Mouse (Mus musculus): ENCODE data around the gene Med27. TPM values are rescaled to one million over a fixed set of nuclear protein-coding genes. Genes with fewer than 3 reads are reported as not detected.

The Med27 gene
- polyA plus RNA-seq, 1 experiment from 2014 or later: 42.8 TPM

- Histone ChIP-seq H3K9me3 (ENCODE audit: control insufficient read depth, low read length) (no peaks in the 10 kb centered on the region), H3K9ac (ENCODE audit: low read depth, low read length) (no peak overlapping the region), H3K36me3 (ENCODE audit: control insufficient read depth, insufficient read depth, low read length) (no peaks in the 10 kb centered on the region), H3K4me2 (no peak overlapping the region), H3K27me3 (replicated peaks; ENCODE audit: control insufficient read depth, insufficient read depth, low read length) (no peaks in the 10 kb centered on the region), H3K4me1 (replicated peaks; ENCODE audit: control insufficient read depth, insufficient read depth, low read length) (no peaks in the 10 kb centered on the region), H3K27ac (ENCODE audit: low read depth, low read length) (no peak overlapping the region), H3K4me3 (ENCODE audit: low read depth, low read length) (no peak overlapping the region)
- no peak for ATAC-seq (replicated peaks; ENCODE audit: low FRiP score)
- WGBS: 89% methylated on average over 3 of the region's 3 CpGs
- DNase-seq (ENCODE audit: low spot score): no peak
Measured at GRCm38 (mm10) chr2:29532173-29532572, 185.6 kb downstream of the Med27 start.

GRCm38 (mm10) chr2:29532921-29533320 is 186.3 kb downstream of the Med27 start:
- no peak overlapping the region for H3K27ac ChIP-seq (ENCODE audit: low read depth, low read length)
- no peak overlapping the region for H3K4me3 ChIP-seq (ENCODE audit: low read depth, low read length)
- no peaks in the 10 kb centered on the region for H3K36me3 ChIP-seq (ENCODE audit: control insufficient read depth, insufficient read depth, low read length)
- no peak overlapping the region for H3K4me2 ChIP-seq
- H3K9ac ChIP-seq (ENCODE audit: low read depth, low read length): no peak overlapping the region
- no peak for DNase-seq (ENCODE audit: low spot score)
- ATAC-seq (replicated peaks; ENCODE audit: low FRiP score): no peak
- no peaks in the 10 kb centered on the region for H3K9me3 ChIP-seq (ENCODE audit: control insufficient read depth, low read length)
- no peaks in the 10 kb centered on the region for H3K4me1 ChIP-seq (replicated peaks; ENCODE audit: control insufficient read depth, insufficient read depth, low read length)
- WGBS: 80% methylated on average over 5 of the region's 5 CpGs
- H3K27me3 ChIP-seq (replicated peaks; ENCODE audit: control insufficient read depth, insufficient read depth, low read length): no peaks in the 10 kb centered on the region

- no peak overlapping the region for H3K4me2 ChIP-seq
- DNase-seq (ENCODE audit: low spot score): no peak
- H3K4me1 ChIP-seq (replicated peaks; ENCODE audit: control insufficient read depth, insufficient read depth, low read length): no peaks in the 10 kb centered on the region
- no peak for ATAC-seq (replicated peaks; ENCODE audit: low FRiP score)
- no peak overlapping the region for H3K9ac ChIP-seq (ENCODE audit: low read depth, low read length)
- no peak overlapping the region for H3K4me3 ChIP-seq (ENCODE audit: low read depth, low read length)
- no peaks in the 10 kb centered on the region for H3K9me3 ChIP-seq (ENCODE audit: control insufficient read depth, low read length)
- no peak overlapping the region for H3K27ac ChIP-seq (ENCODE audit: low read depth, low read length)
- no peaks in the 10 kb centered on the region for H3K27me3 ChIP-seq (replicated peaks; ENCODE audit: control insufficient read depth, insufficient read depth, low read length)
- 85% methylated on average over 5 of the region's 5 CpGs for WGBS
- no peaks in the 10 kb centered on the region for H3K36me3 ChIP-seq (ENCODE audit: control insufficient read depth, insufficient read depth, low read length)
Measured at GRCm38 (mm10) chr2:29535566-29536244, 189.1 kb downstream of the Med27 start.

GRCm38 (mm10) chr2:29536481-29536880 is 189.9 kb downstream of the Med27 start:
- no peaks in the 10 kb centered on the region for H3K36me3 ChIP-seq (ENCODE audit: control insufficient read depth, insufficient read depth, low read length)
- no peak for ATAC-seq (replicated peaks; ENCODE audit: low FRiP score)
- no peak overlapping the region for H3K4me3 ChIP-seq (ENCODE audit: low read depth, low read length)
- H3K27me3 ChIP-seq (replicated peaks; ENCODE audit: control insufficient read depth, insufficient read depth, low read length): no peaks in the 10 kb centered on the region
- no peak overlapping the region for H3K4me2 ChIP-seq
- no peak overlapping the region for H3K9ac ChIP-seq (ENCODE audit: low read depth, low read length)
- no peaks in the 10 kb centered on the region for H3K9me3 ChIP-seq (ENCODE audit: control insufficient read depth, low read length)
- H3K4me1 ChIP-seq (replicated peaks; ENCODE audit: control insufficient read depth, insufficient read depth, low read length): no peaks in the 10 kb centered on the region
- WGBS: 87% methylated on average over 9 of the region's 9 CpGs
- H3K27ac ChIP-seq (ENCODE audit: low read depth, low read length): no peak overlapping the region
- DNase-seq (ENCODE audit: low spot score): no peak

- WGBS: 79% methylated on average over 8 of the region's 8 CpGs
- Histone ChIP-seq H3K4me1 (replicated peaks; ENCODE audit: control insufficient read depth, insufficient read depth, low read length) (no peaks in the 10 kb centered on the region), H3K9me3 (ENCODE audit: control insufficient read depth, low read length) (no peaks in the 10 kb centered on the region), H3K36me3 (ENCODE audit: control insufficient read depth, insufficient read depth, low read length) (no peaks in the 10 kb centered on the region), H3K4me3 (ENCODE audit: low read depth, low read length) (no peak overlapping the region), H3K9ac (ENCODE audit: low read depth, low read length) (no peak overlapping the region), H3K4me2 (no peak overlapping the region), H3K27me3 (replicated peaks; ENCODE audit: control insufficient read depth, insufficient read depth, low read length) (no peaks in the 10 kb centered on the region), H3K27ac (ENCODE audit: low read depth, low read length) (no peak overlapping the region)
- ATAC-seq (replicated peaks; ENCODE audit: low FRiP score) (no peak), DNase-seq (ENCODE audit: low spot score) (no peak)
Measured at GRCm38 (mm10) chr2:29537334-29537733, 190.7 kb downstream of the Med27 start.

GRCm38 (mm10) chr2:29542039-29542438 is 195.4 kb downstream of the Med27 start:
- no peak for ATAC-seq (replicated peaks; ENCODE audit: low FRiP score)
- H3K4me1 ChIP-seq (replicated peaks; ENCODE audit: control insufficient read depth, insufficient read depth, low read length): no peaks in the 10 kb centered on the region
- no peak overlapping the region for H3K9ac ChIP-seq (ENCODE audit: low read depth, low read length)
- WGBS: 68% methylated on average over 13 of the region's 13 CpGs
- no peak overlapping the region for H3K4me3 ChIP-seq (ENCODE audit: low read depth, low read length)
- H3K36me3 ChIP-seq (ENCODE audit: control insufficient read depth, insufficient read depth, low read length): no peaks in the 10 kb centered on the region
- no peak overlapping the region for H3K4me2 ChIP-seq
- no peak for DNase-seq (ENCODE audit: low spot score)
- H3K9me3 ChIP-seq (ENCODE audit: control insufficient read depth, low read length): no peaks in the 10 kb centered on the region
- H3K27ac ChIP-seq (ENCODE audit: low read depth, low read length): no peak overlapping the region
- H3K27me3 ChIP-seq (replicated peaks; ENCODE audit: control insufficient read depth, insufficient read depth, low read length): no peaks in the 10 kb centered on the region

- no peak for DNase-seq (ENCODE audit: low spot score)
- H3K27ac ChIP-seq (ENCODE audit: low read depth, low read length): no peak overlapping the region
- H3K4me2 ChIP-seq: no peak overlapping the region
- no peak for ATAC-seq (replicated peaks; ENCODE audit: low FRiP score)
- H3K9me3 ChIP-seq (ENCODE audit: control insufficient read depth, low read length): no peaks in the 10 kb centered on the region
- 22% methylated on average over 12 of the region's 12 CpGs for WGBS
- H3K4me1 ChIP-seq (replicated peaks; ENCODE audit: control insufficient read depth, insufficient read depth, low read length): no peaks in the 10 kb centered on the region
- no peaks in the 10 kb centered on the region for H3K27me3 ChIP-seq (replicated peaks; ENCODE audit: control insufficient read depth, insufficient read depth, low read length)
- H3K4me3 ChIP-seq (ENCODE audit: low read depth, low read length): no peak overlapping the region
- no peaks in the 10 kb centered on the region for H3K36me3 ChIP-seq (ENCODE audit: control insufficient read depth, insufficient read depth, low read length)
- H3K9ac ChIP-seq (ENCODE audit: low read depth, low read length): no peak overlapping the region
Measured at GRCm38 (mm10) chr2:29546571-29546970, 200.0 kb downstream of the Med27 start.

GRCm38 (mm10) chr2:29551816-29552585 is 205.4 kb downstream of the Med27 start:
- H3K9ac ChIP-seq (ENCODE audit: low read depth, low read length): no peak overlapping the region
- no peaks in the 10 kb centered on the region for H3K4me1 ChIP-seq (replicated peaks; ENCODE audit: control insufficient read depth, insufficient read depth, low read length)
- H3K4me2 ChIP-seq: no peak overlapping the region
- no peak overlapping the region for H3K4me3 ChIP-seq (ENCODE audit: low read depth, low read length)
- WGBS: 70% methylated on average over 7 of the region's 7 CpGs
- H3K36me3 ChIP-seq (ENCODE audit: control insufficient read depth, insufficient read depth, low read length): no peaks in the 10 kb centered on the region
- H3K9me3 ChIP-seq (ENCODE audit: control insufficient read depth, low read length): no peaks in the 10 kb centered on the region
- ATAC-seq (replicated peaks; ENCODE audit: low FRiP score) (no peak), DNase-seq (ENCODE audit: low spot score) (no peak)
- H3K27ac ChIP-seq (ENCODE audit: low read depth, low read length): no peak overlapping the region
- H3K27me3 ChIP-seq (replicated peaks; ENCODE audit: control insufficient read depth, insufficient read depth, low read length): no peaks in the 10 kb centered on the region
